Mouse (Mus musculus) urinary bladder, postnatal 25 days (tissue): ENCODE data around the gene Dennd6a.
A peak's percentile ranks its signal among the peaks of the same experiment; 100 is the strongest.
"Not testable (repeated sequence)": the region's sequence is repeated elsewhere in the genome, so short reads cannot be mapped to it uniquely, and the experiment has no call there.

Experiments used
- DNase-seq: peaks from one replicate; pipeline ENCODE4 v3.0.0; 2022; ENCODE audit warnings: low spot score

The Dennd6a gene

GRCm38 (mm10) chr14:26573556-26573955 lies at the start of gene Dennd6a:
Gene Dennd6a, plus strand, starts transcription at chr14:26573856.
- DNase-seq, result not testable (repeated sequence)

DNA sequence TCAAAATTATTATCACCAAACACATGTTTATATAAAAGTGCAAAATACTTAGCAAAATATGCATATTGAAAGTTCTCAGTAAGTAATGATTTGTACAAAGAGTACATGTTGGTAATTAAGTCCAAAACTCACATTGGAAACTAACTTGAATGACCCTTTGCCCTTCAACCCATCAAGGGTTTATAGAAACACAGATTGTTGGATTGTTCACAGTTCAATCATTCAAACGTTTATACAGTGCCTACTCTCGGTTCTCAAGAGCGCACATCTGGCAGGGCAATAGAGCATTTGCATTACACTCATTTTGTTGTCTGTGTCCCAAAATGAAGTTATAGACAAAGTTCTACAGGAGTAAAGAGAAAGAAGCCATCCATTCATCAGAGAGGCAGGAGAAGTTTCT lies 47.7 kb upstream of the Dennd6a start:
- DNase-seq, result no peak

GRCm38 (mm10) chr14:26528296-26528695 lies 45.4 kb upstream of the Dennd6a start:
- no peak for DNase-seq

GRCm38 (mm10) chr14:26530350-26530749 lies 43.3 kb upstream of the Dennd6a start:
- DNase-seq, result no peak

GRCm38 (mm10) chr14:26531410-26532313 lies 42.0 kb upstream of the Dennd6a start:
- DNase-seq, result no peak

- DNase-seq, result no peak
These were observed 40.9 kb upstream of the Dennd6a start for GRCm38 (mm10) chr14:26532752-26533151.

DNA sequence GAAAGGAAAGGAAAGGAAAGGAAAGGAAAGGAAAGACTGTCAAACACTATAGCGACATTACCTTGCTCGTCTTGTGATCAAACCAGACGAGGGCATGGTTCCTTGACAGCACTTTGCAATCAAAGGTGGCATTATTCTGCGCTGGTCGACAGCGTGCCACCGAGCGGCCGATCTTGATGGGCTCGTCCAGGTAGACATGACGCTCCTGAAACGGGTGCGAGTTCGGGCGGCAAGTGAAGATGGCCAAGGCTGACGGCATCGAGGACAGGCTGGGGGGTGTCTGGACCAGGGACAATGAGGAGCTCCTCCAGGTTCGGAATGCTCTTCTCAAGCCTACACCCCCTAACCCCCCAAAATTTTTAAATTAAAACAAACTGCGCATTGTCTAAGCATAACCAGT lies 40.4 kb upstream of the Dennd6a start:
- DNase-seq, result no peak

DNA sequence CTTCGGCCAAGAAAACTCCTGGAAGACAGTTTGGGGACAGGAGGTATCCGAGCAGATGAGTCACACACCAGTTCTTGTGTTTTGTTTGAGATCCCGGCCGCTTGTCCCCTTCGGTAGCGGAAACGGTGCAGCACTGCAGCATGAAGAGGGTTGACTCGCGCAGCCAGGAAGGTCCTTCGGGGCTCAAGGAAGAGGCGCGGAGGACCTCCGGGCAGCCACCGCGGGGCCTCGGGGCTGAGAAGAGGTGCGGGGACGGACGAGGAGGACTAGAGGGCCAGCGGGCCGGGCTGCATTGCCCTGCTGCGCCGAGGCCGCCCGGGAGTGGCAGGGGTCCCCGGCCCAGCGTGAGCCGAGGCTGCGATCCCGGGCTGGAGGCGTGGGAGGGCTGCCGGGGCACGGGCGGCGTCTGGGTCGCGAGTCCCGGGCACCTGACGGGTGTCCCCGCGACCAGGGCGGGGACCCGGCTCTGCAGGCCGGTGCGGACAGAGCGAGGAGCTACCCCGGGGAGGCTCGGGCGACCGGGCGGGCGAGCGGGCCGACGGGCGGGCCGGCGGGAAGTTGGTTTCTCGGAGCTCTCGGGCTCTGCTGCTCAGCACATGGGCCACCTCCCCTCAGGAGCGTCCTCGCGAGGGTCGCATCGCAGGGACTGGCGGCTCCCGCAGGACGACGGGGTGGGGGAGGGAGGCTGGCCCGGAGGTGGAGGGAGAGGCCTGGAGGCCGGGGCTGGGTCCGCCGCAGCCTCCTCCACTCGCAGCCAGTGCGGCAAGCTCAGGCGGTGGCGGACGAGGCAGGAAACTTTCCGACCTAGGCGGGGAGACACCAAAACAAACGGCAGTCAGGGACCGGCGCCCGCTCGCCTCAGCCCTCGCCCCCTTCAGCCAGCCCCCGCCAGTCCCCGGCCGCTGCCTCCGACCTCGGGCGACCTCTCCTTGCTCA lies 39.6 kb upstream of the Dennd6a start:
- peak; percentile 38 for DNase-seq

DNA sequence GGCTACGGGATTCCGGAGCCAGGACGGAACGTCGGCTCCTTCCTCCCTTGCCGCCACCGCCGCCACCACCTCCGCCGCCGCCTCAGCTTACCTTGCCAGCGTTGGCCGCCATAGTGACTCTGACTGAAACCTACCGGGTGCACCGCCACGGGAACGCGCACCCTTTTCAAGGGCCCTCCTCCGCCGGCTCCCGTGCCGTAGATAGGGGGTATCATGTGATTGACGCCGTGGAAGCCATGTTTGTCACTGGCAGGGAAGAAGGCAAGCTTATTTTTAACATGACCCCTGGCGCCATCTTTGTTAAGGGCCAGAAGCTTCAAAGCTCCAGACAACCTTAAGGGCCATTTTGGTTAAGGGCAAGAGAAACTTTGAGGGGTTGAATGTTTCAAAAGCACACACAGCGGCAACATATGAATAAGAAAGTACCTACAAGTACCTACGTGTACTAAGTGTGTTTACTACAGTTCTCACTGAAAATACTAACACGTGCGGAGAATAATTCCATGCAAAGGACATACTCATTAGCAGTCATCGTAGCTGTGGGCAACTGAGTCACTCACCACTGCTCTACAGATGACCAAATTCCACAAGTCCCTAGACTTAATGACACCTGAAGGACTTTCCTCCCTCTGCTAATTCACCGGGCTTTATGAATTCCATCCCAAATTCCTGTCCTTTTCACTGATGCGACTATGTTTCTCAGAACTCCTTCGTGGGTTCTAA lies 38.7 kb upstream of the Dennd6a start, which contains the start of gene Slmap:
Gene Slmap, minus strand, starts transcription at position 175 of the 723 bp plus-strand sequence.
- DNase-seq, result peak; percentile 99

GRCm38 (mm10) chr14:26539241-26539640 lies 34.4 kb upstream of the Dennd6a start:
- no peak for DNase-seq

- no peak for DNase-seq
These were observed 33.1 kb upstream of the Dennd6a start for GRCm38 (mm10) chr14:26540577-26540976.

DNA sequence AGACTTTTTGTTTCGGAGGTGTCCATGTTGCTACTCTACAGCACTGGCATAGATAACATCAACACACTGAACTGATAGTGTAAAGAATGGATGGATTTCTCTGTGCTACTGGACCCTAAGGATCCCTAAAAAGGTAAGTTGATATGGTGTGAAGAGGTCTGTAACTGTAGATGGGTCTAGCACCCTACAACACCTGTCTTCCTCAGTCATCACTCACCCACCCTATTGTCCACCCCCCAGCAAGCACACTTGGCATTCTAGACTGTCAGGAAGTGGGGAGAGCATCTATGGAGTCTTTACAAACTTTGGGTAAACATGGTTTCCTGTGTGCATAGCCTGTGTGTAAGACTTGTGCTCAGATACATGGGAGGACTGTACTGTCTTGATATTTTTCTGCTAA lies 31.5 kb upstream of the Dennd6a start:
- DNase-seq, result no peak

- DNase-seq, result no peak
These were observed 25.9 kb upstream of the Dennd6a start for GRCm38 (mm10) chr14:26547516-26548488.

- DNase-seq, result no peak
These were observed 22.9 kb upstream of the Dennd6a start for GRCm38 (mm10) chr14:26550712-26551111.

- no peak for DNase-seq
These were observed 21.2 kb upstream of the Dennd6a start for GRCm38 (mm10) chr14:26552441-26552840.

DNA sequence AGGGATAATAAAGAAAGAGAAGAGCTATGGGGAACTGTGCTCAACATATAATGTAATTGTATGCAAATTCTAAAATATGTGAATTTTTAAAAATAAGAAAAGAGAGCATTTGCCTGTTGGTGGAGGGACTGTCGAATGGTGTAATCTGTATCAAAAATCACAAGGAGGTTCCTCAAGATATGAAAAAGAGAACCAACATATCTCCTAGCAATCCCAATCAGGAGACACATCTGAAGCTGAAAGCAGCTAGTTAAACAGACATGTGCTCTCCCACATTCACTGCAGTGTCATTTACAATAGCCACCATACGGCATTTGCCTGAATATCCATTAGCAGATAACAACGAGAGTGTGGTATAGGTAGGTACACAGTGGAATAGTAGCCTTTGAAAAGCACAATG lies 20.8 kb upstream of the Dennd6a start:
- no peak for DNase-seq

DNA sequence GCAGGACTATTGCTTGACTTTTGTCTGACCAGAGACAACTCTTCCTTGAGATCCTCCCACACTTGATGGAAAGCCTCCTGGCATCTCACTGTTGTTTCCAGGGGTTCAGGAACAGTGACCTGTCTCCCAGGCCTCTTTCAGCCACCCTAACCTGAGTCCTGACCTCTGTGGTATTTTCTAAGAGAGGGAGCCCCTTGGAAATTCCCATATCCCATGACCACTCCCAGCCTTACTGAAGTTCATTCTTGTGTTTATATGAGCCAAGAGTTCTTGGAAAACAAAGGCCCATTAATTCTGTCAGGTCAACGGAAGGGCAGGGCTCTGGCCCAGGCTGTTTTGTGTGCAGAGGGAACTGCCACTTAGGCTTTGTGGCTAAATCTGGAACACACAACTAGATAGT lies 16.1 kb upstream of the Dennd6a start:
- no peak for DNase-seq

GRCm38 (mm10) chr14:26558536-26558935 lies 15.1 kb upstream of the Dennd6a start:
- DNase-seq, result no peak

DNA sequence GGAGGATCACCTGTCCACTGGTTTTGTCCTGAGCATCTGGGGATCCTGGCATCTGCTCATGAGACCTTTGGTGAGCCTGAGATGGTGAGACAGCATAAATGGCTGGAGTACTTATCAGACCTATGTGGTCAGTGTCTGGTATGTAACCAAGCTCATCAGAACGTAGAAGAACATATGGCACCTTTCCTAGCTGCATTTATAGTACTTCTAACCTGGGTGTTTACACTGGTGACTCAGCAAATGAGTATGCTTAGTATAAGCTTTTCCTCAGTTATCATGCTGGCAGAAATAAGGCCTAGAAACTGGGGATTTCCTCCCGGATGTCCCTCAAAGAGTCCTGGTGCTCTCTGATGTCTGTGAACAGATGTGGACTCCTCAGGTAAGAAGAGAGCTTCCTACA lies 11.4 kb upstream of the Dennd6a start:
- no peak for DNase-seq

GRCm38 (mm10) chr14:26569880-26570279 lies 3.8 kb upstream of the Dennd6a start:
- no peak for DNase-seq
